Mouse (Mus musculus): ENCODE measurements around the gene Gm10912. TPM values are rescaled to one million over a fixed set of nuclear protein-coding genes. Genes with fewer than 3 reads are reported as not detected.

Gene Gm10912
- polyA plus RNA-seq, 1 experiment: not detected

DNA sequence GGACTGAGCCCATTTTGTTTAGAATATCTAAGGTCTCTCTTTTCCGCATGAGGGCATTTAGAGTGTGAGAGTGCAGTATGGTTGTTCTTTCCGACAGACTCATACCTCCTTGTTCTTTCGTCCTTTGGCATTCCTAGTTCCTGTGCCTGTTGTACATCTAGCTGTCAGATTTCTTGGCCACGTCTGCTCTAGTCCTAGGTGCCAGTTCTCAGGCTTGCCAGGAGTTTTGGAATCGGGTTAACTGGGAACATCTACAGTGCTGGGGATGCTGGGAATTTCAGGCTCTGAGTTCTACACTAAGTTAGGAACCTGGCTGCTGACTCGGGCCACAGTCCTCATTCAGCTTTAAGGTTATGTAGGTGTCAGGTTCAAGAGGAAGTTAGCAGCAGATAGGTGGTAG, 30.0 kb upstream of the Gm10912 start:
- Histone ChIP-seq H3K27me3 (ENCODE audit: control insufficient read depth) (no peaks in the 10 kb centered on the region), H3K4me1 (ENCODE audit: control insufficient read depth) (peaks cover 30% of the 10 kb centered on the region), H3K36me3 (ENCODE audit: control insufficient read depth) (peaks cover 98% of the 10 kb centered on the region), H3K9me3 (ENCODE audit: control insufficient read depth, low read length) (no peaks in the 10 kb centered on the region), H3K4me3 (replicated peaks) (no peak overlapping the region)
- no peak for TF ChIP-seq GATA1 (IDR thresholded peaks at IDR 0.05; ENCODE audit: low read length)
- no peak for TF ChIP-seq TAL1 (IDR thresholded peaks at IDR 0.05; ENCODE audit: low read length)

DNA sequence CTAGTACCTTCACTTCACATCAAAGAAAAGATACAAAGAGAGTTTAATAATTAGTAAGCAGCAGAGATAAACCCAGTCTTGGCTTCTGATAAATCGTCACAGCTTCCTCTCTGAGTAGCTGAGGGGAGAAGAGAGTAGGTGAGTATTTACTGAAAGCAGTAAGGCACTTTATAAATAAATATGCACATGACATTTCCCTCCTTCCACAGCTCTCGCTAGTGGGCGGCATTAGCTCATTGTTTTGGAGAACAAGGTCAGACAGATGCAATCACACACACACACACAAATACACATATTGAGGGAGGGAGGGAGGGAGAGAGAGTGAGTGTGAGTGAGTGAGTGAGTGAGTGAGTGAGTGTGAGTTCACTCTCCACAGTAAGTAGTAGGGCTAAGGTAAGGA, 29.3 kb upstream of the Gm10912 start:
- no peak for TF ChIP-seq TAL1 (IDR thresholded peaks at IDR 0.05; ENCODE audit: low read length)
- no peak for TF ChIP-seq GATA1 (IDR thresholded peaks at IDR 0.05; ENCODE audit: low read length)
- Histone ChIP-seq H3K4me3 (replicated peaks) (no peak overlapping the region), H3K27me3 (ENCODE audit: control insufficient read depth) (no peaks in the 10 kb centered on the region), H3K36me3 (ENCODE audit: control insufficient read depth) (peaks cover 99% of the 10 kb centered on the region), H3K9me3 (ENCODE audit: control insufficient read depth, low read length) (no peaks in the 10 kb centered on the region), H3K4me1 (ENCODE audit: control insufficient read depth) (peaks cover 27% of the 10 kb centered on the region)

DNA sequence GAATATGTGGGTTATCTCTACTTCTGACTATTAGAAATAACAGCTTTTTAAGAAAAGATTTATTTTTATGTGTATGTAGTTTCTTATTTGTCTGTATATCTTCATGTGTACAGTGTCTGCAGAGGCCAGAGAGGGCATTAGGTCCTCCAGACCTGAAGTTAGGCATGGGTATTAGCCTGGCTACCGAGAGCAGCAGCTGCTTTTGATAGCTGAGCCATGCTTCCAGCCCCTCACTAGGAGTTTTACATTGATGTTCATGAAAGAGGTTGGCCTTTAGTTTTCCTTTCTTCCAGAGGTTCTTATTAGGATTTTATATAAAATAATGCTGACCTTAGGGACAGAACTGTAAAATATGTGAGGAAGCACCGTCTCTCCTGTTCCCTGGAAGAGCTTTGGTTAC, 27.4 kb upstream of the Gm10912 start:
- Histone ChIP-seq H3K9me3 (ENCODE audit: control insufficient read depth, low read length) (no peaks in the 10 kb centered on the region), H3K4me3 (replicated peaks) (no peak overlapping the region), H3K27me3 (ENCODE audit: control insufficient read depth) (no peaks in the 10 kb centered on the region), H3K36me3 (ENCODE audit: control insufficient read depth) (peaks cover 99% of the 10 kb centered on the region), H3K4me1 (ENCODE audit: control insufficient read depth) (peaks cover 26% of the 10 kb centered on the region)
- TF ChIP-seq GATA1 (IDR thresholded peaks at IDR 0.05; ENCODE audit: low read length): no peak
- TF ChIP-seq TAL1 (IDR thresholded peaks at IDR 0.05; ENCODE audit: low read length): no peak

DNA sequence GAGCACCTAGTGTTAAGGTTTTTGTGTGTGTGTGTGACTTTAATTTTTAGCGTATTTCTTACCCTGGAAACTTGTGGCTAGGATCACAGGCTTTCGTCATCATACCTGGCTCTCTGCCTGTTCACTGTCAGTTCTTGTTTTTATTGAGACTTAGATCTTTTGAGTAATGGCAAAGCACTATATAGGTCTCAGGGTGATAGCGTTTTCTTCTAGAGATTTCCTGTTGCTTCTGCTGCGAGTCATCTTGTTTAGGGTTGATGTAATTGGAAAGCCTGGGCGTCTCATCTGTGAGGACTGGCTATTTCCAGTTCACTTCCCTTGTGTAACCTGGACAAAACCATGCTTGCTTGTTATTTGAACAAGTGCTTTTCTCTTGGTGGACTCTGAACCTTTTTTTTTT, 24.0 kb upstream of the Gm10912 start:
- Histone ChIP-seq H3K4me1 (ENCODE audit: control insufficient read depth) (peaks cover 30% of the 10 kb centered on the region), H3K36me3 (ENCODE audit: control insufficient read depth) (peaks cover 99% of the 10 kb centered on the region), H3K27me3 (ENCODE audit: control insufficient read depth) (no peaks in the 10 kb centered on the region), H3K4me3 (replicated peaks) (no peak overlapping the region), H3K9me3 (ENCODE audit: control insufficient read depth, low read length) (no peaks in the 10 kb centered on the region)
- no peak for TF ChIP-seq TAL1 (IDR thresholded peaks at IDR 0.05; ENCODE audit: low read length)
- TF ChIP-seq GATA1 (IDR thresholded peaks at IDR 0.05; ENCODE audit: low read length): no peak

DNA sequence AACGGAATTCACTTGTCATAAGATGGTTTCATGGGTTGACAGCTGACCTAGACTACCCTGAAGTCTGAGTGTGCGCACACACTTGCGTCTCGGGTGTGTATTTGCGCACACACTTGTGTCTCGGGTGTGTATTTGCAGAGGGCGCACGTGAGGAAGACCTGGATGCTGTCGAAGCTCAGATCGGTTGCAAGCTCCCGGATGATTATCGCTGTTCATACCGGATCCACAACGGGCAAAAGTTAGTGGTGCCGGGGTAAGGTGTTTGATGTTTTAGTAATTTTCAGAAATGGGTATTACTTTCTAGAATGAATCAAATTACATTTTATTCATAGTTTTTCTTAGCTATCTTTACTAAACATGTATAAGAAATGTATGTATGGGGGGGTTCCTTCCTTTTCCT, 22.9 kb upstream of the Gm10912 start:
- Histone ChIP-seq H3K36me3 (ENCODE audit: control insufficient read depth) (peaks cover 93% of the 10 kb centered on the region), H3K27me3 (ENCODE audit: control insufficient read depth) (no peaks in the 10 kb centered on the region), H3K4me1 (ENCODE audit: control insufficient read depth) (peaks cover 26% of the 10 kb centered on the region), H3K4me3 (replicated peaks) (no peak overlapping the region), H3K9me3 (ENCODE audit: control insufficient read depth, low read length) (no peaks in the 10 kb centered on the region)
- no peak for TF ChIP-seq TAL1 (IDR thresholded peaks at IDR 0.05; ENCODE audit: low read length)

DNA sequence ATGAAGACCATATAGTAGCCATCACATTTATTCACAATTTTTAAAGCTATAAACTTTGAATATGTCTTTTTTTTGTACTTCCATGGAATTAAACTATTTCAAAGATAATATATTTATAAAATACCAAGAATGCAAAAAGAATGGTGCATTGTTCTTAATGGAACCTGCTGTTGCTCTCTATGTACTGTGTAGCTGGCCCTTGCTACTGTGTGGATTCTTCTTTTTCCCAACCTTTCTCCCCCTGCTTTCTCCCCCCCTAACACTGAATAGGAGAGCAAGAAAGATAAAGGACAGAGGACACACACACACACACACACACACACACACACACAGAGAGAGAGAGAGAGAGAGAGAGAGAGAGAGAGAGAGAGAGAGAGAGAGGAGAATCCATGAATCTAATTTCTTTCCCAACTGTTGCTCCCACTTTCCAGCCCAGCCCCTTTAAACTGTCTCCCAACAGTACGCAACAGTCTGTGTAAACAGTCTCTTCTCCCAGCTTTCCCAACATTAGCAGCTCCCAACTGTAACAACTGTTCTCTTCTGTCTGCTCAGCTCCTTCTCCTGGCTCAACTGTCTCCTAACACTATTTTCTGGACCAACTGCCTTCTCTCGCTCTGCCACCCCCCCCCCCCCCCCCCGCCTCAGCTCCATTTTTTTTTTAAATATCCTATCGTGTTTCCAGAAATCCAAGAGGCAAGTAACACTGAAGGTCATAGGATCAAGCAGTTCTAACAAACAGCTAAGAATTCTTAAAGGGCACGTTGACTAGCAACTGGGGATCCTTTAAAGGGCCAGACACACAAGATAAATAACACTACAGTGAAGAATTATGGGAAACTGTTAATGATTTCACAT, 21.8 kb upstream of the Gm10912 start:
- Histone ChIP-seq H3K36me3 (ENCODE audit: control insufficient read depth) (peaks cover 93% of the 10 kb centered on the region), H3K27me3 (ENCODE audit: control insufficient read depth) (no peaks in the 10 kb centered on the region), H3K4me1 (ENCODE audit: control insufficient read depth) (peaks cover 26% of the 10 kb centered on the region), H3K4me3 (replicated peaks) (no peak overlapping the region), H3K9me3 (ENCODE audit: control insufficient read depth, low read length) (no peaks in the 10 kb centered on the region)
- no peak for TF ChIP-seq GATA1 (IDR thresholded peaks at IDR 0.05; ENCODE audit: low read length)
- TF ChIP-seq TAL1 (IDR thresholded peaks at IDR 0.05; ENCODE audit: low read length): no peak

DNA sequence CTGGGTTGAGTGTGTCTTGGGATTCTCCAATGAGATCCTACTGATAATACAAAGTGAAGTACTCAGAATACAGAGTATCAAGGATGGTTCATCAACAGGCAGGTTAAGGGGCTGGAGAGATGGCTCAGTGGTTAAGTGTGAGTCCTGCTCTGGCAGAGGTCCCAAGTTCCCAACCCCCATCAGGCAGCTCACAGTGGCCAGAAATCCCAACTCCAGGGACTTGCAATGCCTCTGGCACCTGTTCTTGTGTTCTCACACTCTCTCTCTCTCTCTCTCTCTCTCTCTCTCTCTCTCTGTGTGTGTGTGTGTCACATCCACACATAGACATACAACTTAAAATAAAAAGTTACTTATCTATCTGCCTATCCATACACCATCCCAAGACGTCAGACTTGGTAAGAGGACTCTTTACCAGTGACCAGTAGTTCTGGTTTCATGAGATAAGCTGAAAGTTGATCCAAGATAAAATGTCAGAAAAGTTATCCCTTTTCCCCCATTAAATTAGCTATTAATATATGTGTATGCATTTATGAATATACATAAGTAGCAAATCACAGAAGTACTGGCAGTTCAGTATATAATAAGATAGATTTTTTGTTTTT, 21.0 kb upstream of the Gm10912 start:
- H3K4me1 ChIP-seq (ENCODE audit: control insufficient read depth): peaks cover 26% of the 10 kb centered on the region
- no peak for TF ChIP-seq GATA1 (IDR thresholded peaks at IDR 0.05; ENCODE audit: low read length)
- TF ChIP-seq TAL1 (IDR thresholded peaks at IDR 0.05; ENCODE audit: low read length): no peak
- H3K36me3 ChIP-seq (ENCODE audit: control insufficient read depth): peaks cover 93% of the 10 kb centered on the region
- no peak overlapping the region for H3K4me3 ChIP-seq (replicated peaks)
- H3K9me3 ChIP-seq (ENCODE audit: control insufficient read depth, low read length): no peaks in the 10 kb centered on the region
- H3K27me3 ChIP-seq (ENCODE audit: control insufficient read depth): no peaks in the 10 kb centered on the region

DNA sequence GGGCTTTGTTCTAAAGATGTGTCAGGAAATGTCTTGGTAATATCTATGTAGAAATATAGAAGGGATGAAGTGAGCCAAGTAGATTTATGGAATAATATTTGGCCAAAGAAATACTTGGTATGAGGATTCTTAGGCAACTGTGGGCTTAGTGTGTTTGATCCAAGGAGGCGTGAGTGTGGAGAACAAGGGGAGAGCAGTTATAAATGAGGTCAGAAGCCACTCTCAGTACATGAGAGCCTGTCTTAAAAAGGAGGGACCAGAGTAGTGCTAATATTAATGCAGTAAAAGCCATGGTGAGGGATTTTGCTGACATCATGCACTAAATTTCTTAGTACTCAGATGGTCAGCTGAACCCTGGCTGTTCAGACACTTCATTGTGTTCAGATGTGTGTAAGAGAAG, 7.2 kb upstream of the Gm10912 start:
- Histone ChIP-seq H3K36me3 (ENCODE audit: control insufficient read depth) (peaks cover 97% of the 10 kb centered on the region), H3K9me3 (ENCODE audit: control insufficient read depth, low read length) (no peaks in the 10 kb centered on the region), H3K4me3 (replicated peaks) (no peak overlapping the region), H3K4me1 (ENCODE audit: control insufficient read depth) (peaks cover 2% of the 10 kb centered on the region), H3K27me3 (ENCODE audit: control insufficient read depth) (no peaks in the 10 kb centered on the region)
- TF ChIP-seq TAL1 (IDR thresholded peaks at IDR 0.05; ENCODE audit: low read length) (no peak), GATA1 (IDR thresholded peaks at IDR 0.05; ENCODE audit: low read length) (no peak)

DNA sequence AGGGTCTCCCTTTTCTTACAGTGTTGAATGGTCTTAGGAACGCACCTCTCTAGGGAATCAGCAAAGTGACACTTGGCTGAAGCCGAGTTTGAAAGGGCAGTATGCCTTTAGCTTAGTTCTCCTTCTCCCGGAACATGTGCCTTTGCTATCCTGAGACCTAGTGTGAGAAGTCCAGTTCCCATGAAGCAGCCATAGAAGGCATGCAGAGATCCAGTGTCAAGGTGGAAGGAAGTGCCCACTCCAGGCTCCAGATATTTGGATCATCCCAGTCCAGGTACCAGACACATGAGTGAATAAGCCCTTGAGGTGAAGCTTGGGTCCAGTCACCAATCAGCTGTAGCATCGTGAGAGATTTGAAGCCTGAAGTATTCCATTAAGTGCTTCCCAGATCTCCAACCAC, 6.7 kb upstream of the Gm10912 start:
- TF ChIP-seq GATA1 (IDR thresholded peaks at IDR 0.05; ENCODE audit: low read length): no peak
- Histone ChIP-seq H3K27me3 (ENCODE audit: control insufficient read depth) (no peaks in the 10 kb centered on the region), H3K4me3 (replicated peaks) (no peak overlapping the region), H3K4me1 (ENCODE audit: control insufficient read depth) (peaks cover 5% of the 10 kb centered on the region), H3K9me3 (ENCODE audit: control insufficient read depth, low read length) (peaks cover 1% of the 10 kb centered on the region), H3K36me3 (ENCODE audit: control insufficient read depth) (peaks cover 97% of the 10 kb centered on the region)

Data from erythroblast, embryonic 14.5 days (primary cell).